Mouse (Mus musculus) MEL (cell line): Measurements from ENCODE around the gene Syngr4. TPM values are rescaled to one million over a fixed set of nuclear protein-coding genes. Genes with fewer than 3 reads are reported as not detected.

Source experiments
- DNase-seq: peaks from one replicate; pipeline ENCODE4 v3.0.0; 2011; ENCODE audit warnings: low read depth, low spot score
- H3K27ac ChIP-seq: 2 replicates; pipeline ENCODE4 v1.5.1; 2012; ENCODE audit warnings: low read depth, mild to moderate bottlenecking, control low read depth, low read length, moderate library complexity; ENCODE audit not compliant: control insufficient read depth
- H3K27me3 ChIP-seq, 2 experiments: fragments of 150-350 bp in 1 of 2; sonication (generic) in 1 of 2; 2 replicates each; pipeline ENCODE4 v1.6.1; 2012; ENCODE audit warnings: low read length in 2 of 2, mild to moderate bottlenecking in 2 of 2, improper control_type of control experiment in 1 of 2, moderate library complexity in 1 of 2; ENCODE audit not compliant: insufficient read depth in 2 of 2, control insufficient read depth in 1 of 2
- H3K36me3 ChIP-seq, 2 experiments: 2 replicates each; pipeline ENCODE4 v1.6.1; 2012 to 2014; ENCODE audit warnings: low read length in 2 of 2, improper control_type of control experiment in 1 of 2, inconsistent platforms in 1 of 2, mild to moderate bottlenecking in 1 of 2; ENCODE audit not compliant: insufficient read depth in 2 of 2, control insufficient read depth in 1 of 2
- H3K4me1 ChIP-seq, 2 experiments: fragments of 150-350 bp in 1 of 2; sonication (generic) in 1 of 2; 2 replicates each; pipeline ENCODE4 v1.6.1; 2012; ENCODE audit warnings: low read length in 2 of 2, improper control_type of control experiment in 1 of 2, mild to moderate bottlenecking in 1 of 2; ENCODE audit not compliant: insufficient read depth in 2 of 2, control insufficient read depth in 1 of 2
- H3K4me3 ChIP-seq, 2 experiments: fragments of 150-350 bp in 1 of 2; sonication (generic) in 1 of 2; 2 replicates each; pipeline ENCODE4 v1.5.1; 2012; ENCODE audit warnings: low read depth in 2 of 2, low read length in 2 of 2, mild to moderate bottlenecking in 2 of 2, moderate library complexity in 2 of 2, control low read depth in 1 of 2, improper control_type of control experiment in 1 of 2; ENCODE audit not compliant: control insufficient read depth in 1 of 2, insufficient read depth in 1 of 2
- H3K79me2 ChIP-seq: 2 replicates; pipeline ENCODE4 v1.6.1; 2012; ENCODE audit warnings: mild to moderate bottlenecking, low read length, moderate library complexity; ENCODE audit not compliant: control insufficient read depth, poor library complexity, insufficient read depth
- H3K9ac ChIP-seq: 2 replicates; pipeline ENCODE4 v1.6.1; 2012; ENCODE audit warnings: low read depth, mild to moderate bottlenecking, control low read depth, low read length, moderate library complexity; ENCODE audit not compliant: control insufficient read depth, poor library complexity, severe bottlenecking
- H3K9me3 ChIP-seq: fragments of 150-350 bp; sonication (generic); replicated peaks from 2 replicates; pipeline ENCODE4 v1.6.1; 2012; ENCODE audit warnings: mild to moderate bottlenecking, low read length, improper control_type of control experiment, moderate library complexity; ENCODE audit not compliant: insufficient read depth
- BHLHE40 ChIP-seq: IDR thresholded peaks from 2 replicates; pipeline ENCODE4 v1.6.1; 2012; ENCODE audit warnings: low read depth, mild to moderate bottlenecking, inconsistent platforms, low read length, improper control_type of control experiment, borderline replicate concordance
- EP300 ChIP-seq, 2 experiments: IDR thresholded peaks; 2 replicates each; pipeline ENCODE4 v1.6.1; 2011; ENCODE audit warnings: improper control_type of control experiment in 2 of 2, low read length in 2 of 2, low read depth in 1 of 2, mild to moderate bottlenecking in 1 of 2
- GABPA ChIP-seq: IDR thresholded peaks from 2 replicates; pipeline ENCODE4 v1.6.1; 2012; ENCODE audit warnings: low read depth, mild to moderate bottlenecking, inconsistent platforms, low read length, improper control_type of control experiment, moderate library complexity
- HCFC1 ChIP-seq: IDR thresholded peaks from 2 replicates; pipeline ENCODE4 v1.6.1; 2012; ENCODE audit warnings: low read depth, mild to moderate bottlenecking, inconsistent platforms, low read length, improper control_type of control experiment, moderate library complexity
- MEF2A ChIP-seq: IDR thresholded peaks from 2 replicates; pipeline ENCODE4 v1.6.1; 2014; ENCODE audit warnings: low read depth, mild to moderate bottlenecking, inconsistent platforms, low read length, improper control_type of control experiment; ENCODE audit not compliant: poor library complexity, insufficient replicate concordance, severe bottlenecking; ENCODE audit errors: extremely low read depth
- POLR2A ChIP-seq, 2 experiments: IDR thresholded peaks; 2 replicates each; pipeline ENCODE4 v1.6.1; 2011 to 2012; ENCODE audit warnings: low read length in 2 of 2, mild to moderate bottlenecking in 2 of 2, control low read depth in 1 of 2, improper control_type of control experiment in 1 of 2, low read depth in 1 of 2, moderate library complexity in 1 of 2; ENCODE audit not compliant: control insufficient read depth in 1 of 2, insufficient read depth in 1 of 2, poor library complexity in 1 of 2
- POLR2AphosphoS5 ChIP-seq: IDR thresholded peaks from 2 replicates; pipeline ENCODE4 v1.6.1; 2012; ENCODE audit warnings: low read depth, borderline replicate concordance, mild to moderate bottlenecking, inconsistent platforms, low read length, moderate library complexity, mixed read lengths
- SIN3A ChIP-seq: IDR thresholded peaks from 2 replicates; pipeline ENCODE4 v1.6.1; 2012; ENCODE audit warnings: low read length, improper control_type of control experiment, inconsistent platforms
- SMC3 ChIP-seq: IDR thresholded peaks from 2 replicates; pipeline ENCODE4 v1.6.1; 2011; ENCODE audit warnings: low read depth, low read length, improper control_type of control experiment
- TCF12 ChIP-seq: IDR thresholded peaks from 2 replicates; pipeline ENCODE4 v1.6.1; 2014; ENCODE audit warnings: low read depth, mild to moderate bottlenecking, inconsistent platforms, low read length, improper control_type of control experiment, moderate library complexity
- USF2 ChIP-seq, 2 experiments: IDR thresholded peaks; 2 replicates each; pipeline ENCODE4 v1.6.1; 2011 to 2012; ENCODE audit warnings: improper control_type of control experiment in 2 of 2, low read length in 2 of 2, borderline replicate concordance in 1 of 2, inconsistent platforms in 1 of 2, low read depth in 1 of 2, mild to moderate bottlenecking in 1 of 2; ENCODE audit not compliant: insufficient read depth in 1 of 2
- ZC3H11A ChIP-seq: IDR thresholded peaks from 2 replicates; pipeline ENCODE4 v1.6.1; 2012; ENCODE audit warnings: low read depth, mild to moderate bottlenecking, inconsistent platforms, low read length, improper control_type of control experiment
- ZNF384 ChIP-seq: IDR thresholded peaks from 2 replicates; pipeline ENCODE4 v1.6.1; 2012; ENCODE audit warnings: low read depth, mild to moderate bottlenecking, inconsistent platforms, low read length, improper control_type of control experiment
- polyA plus RNA-seq, 2 experiments: library from polyadenylated mRNA; stranded (reverse) in 1 of 2; unstranded in 1 of 2; fragments of >175 nt in 1 of 2; fragments of >200 nt in 1 of 2; gene quantifications; 2 replicates each; pipeline versions ENCODE4 v1.2.1 to v1.2.4; 2012; ENCODE audit warnings: low replicate concordance in 2 of 2, low read depth in 1 of 2; ENCODE audit not compliant: insufficient read length in 2 of 2, insufficient read depth in 1 of 2, missing spikeins in 1 of 2
- total RNA-seq: library from RNA; depleted of rRNA; stranded (reverse); fragments of 300-350 nt; gene quantifications from 2 replicates; pipeline ENCODE4 v1.2.3, GENCODE M21; 2012

Syngr4 gene
- total and polyA plus RNA-seq, 3 experiments: 0.46 to 1.1 TPM; not detected in 1

DNA sequence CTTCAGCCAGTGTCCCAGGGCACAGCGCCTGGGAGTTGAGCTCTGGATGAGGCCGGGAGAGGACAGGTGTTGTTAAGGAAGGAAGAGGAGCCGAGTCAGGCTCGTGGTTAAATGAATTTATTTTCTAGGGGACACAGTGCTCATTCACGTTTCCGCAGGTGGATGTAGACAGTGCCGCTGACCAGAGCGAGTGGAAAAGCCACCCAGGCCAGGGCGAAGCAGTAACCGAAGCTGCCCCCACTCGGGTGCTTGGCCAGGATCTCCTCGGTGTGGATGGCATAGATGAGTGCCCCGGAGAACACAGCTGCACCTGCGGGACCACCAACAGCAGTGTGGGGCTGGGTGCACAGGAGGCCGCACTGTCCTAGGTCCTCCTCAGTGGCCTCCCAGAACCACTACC is 21.4 kb upstream of the Syngr4 start:
- H3K36me3 ChIP-seq: peaks cover 0 to 13% of the 10 kb centered on the region in 2 experiments; a peak in 2 of 4 replicates
- no peak for DNase-seq
- 0 out of 2 replicates have a peak, but pooled peaks cover 3% of the 10 kb centered on the region for H3K79me2 ChIP-seq
- no peak overlapping the region for H3K27ac ChIP-seq
- TF ChIP-seq GABPA: no peak
- no peak for TF ChIP-seq MEF2A
- no peak for TF ChIP-seq SIN3A
- no peak for TF ChIP-seq SMC3
- no peak for TF ChIP-seq TCF12
- no peak for TF ChIP-seq EP300 (IDR thresholded peaks at IDR 0.05; ENCODE audit: low read depth in 1 of 2, low read length in 2 of 2)
- no peak for TF ChIP-seq HCFC1
- TF ChIP-seq ZNF384: no peak
- no peak for TF ChIP-seq POLR2A (IDR thresholded peaks at IDR 0.05; ENCODE audit: control insufficient read depth in 1 of 2, insufficient read depth in 1 of 2, low read depth in 1 of 2, low read length in 2 of 2, poor library complexity in 1 of 2)
- H3K9ac ChIP-seq: no peak overlapping the region
- peaks cover 8 to 19% of the 10 kb centered on the region in 2 experiments for H3K4me1 ChIP-seq
- H3K9me3 ChIP-seq: no peaks in the 10 kb centered on the region
- H3K27me3 ChIP-seq: no peaks in the 10 kb centered on the region
- no peak overlapping the region for H3K4me3 ChIP-seq

DNA sequence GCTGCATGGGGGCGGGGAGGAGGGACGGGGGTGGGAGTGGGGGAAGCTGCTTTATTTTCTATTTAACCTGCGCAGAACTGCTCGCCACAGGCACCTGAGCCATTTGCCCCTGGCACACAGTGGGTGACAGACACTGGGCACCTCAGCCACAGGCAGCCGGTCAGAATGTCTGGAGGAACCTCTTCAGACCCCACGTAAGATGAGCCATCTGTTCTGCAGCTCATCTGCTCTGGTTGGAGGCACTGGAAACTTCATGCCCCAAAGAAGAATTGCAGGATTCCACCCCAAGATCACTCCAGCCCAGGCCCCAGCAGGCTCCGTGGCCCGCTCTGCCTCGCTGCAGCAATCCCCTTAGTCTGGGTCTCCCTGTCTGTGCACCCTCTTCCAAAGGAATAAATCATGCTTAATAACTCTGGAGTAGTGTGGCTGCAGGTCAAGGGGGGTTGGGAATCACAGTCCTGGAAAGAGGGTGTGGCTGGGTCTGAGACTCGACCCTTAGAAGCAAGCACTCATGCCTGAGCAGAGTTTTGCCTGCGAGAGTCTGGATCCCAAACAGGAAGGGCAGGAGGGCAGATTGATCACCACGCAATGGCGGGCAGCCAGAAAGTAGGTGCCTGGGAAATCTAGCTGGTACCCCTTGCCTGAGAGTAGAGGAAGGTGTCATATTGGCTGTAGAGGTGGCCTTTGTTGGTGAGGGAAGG is 20.6 kb upstream of the Syngr4 start:
- no peaks in the 10 kb centered on the region for H3K27me3 ChIP-seq
- no peak overlapping the region for H3K4me3 ChIP-seq
- DNase-seq: no peak
- no peak overlapping the region for H3K27ac ChIP-seq
- peaks cover 0 to 7% of the 10 kb centered on the region in 2 experiments; a peak in 2 of 4 replicates for H3K36me3 ChIP-seq
- H3K9ac ChIP-seq: no peak overlapping the region
- H3K79me2 ChIP-seq: 0 out of 2 replicates have a peak, but pooled peaks cover 3% of the 10 kb centered on the region
- TF ChIP-seq USF2 (IDR thresholded peaks at IDR 0.05; ENCODE audit: borderline replicate concordance in 1 of 2, insufficient read depth in 1 of 2, low read depth in 1 of 2, low read length in 2 of 2): no peak
- TF ChIP-seq ZC3H11A: no peak
- TF ChIP-seq SIN3A: no peak
- TF ChIP-seq POLR2AphosphoS5: no peak
- no peak for TF ChIP-seq BHLHE40
- no peaks in the 10 kb centered on the region for H3K9me3 ChIP-seq
- peaks cover 5 to 13% of the 10 kb centered on the region in 2 experiments; a peak in 3 of 4 replicates for H3K4me1 ChIP-seq
